Mouse (Mus musculus): Measurements from ENCODE around the gene Xdh. TPM values are rescaled to one million over a fixed set of nuclear protein-coding genes. Genes with fewer than 3 reads are reported as not detected.

Gene Xdh
- total and polyA plus RNA-seq, 2 experiments from 2014 or later, result 0.37 to 0.93 TPM

GRCm38 (mm10) chr17:73875674-73876073 lies 74.3 kb downstream of the Xdh start:
- no peak for TF ChIP-seq CTCF (IDR thresholded peaks at IDR 0.05; ENCODE audit: low read depth)
- 88% methylated on average over 7 of the region's 7 CpGs for WGBS
- Histone ChIP-seq H3K4me3 (ENCODE audit: low read length) (no peak overlapping the region), H3K36me3 (ENCODE audit: insufficient read depth, low read length) (no peaks in the 10 kb centered on the region), H3K4me2 (ENCODE audit: low read depth, low read length) (no peak overlapping the region), H3K9me3 (ENCODE audit: low read length) (no peaks in the 10 kb centered on the region), H3K27ac (no peak overlapping the region), H3K4me1 (ENCODE audit: insufficient read depth, low read length) (no peaks in the 10 kb centered on the region), H3K27me3 (ENCODE audit: insufficient read depth, low read length) (0 out of 2 replicates have a peak, but pooled peaks cover 3% of the 10 kb centered on the region), H3K9ac (replicated peaks; ENCODE audit: low read length) (no peak overlapping the region)
- ATAC-seq, result no peak
- no peak for DNase-seq (ENCODE audit: low spot score)

DNA sequence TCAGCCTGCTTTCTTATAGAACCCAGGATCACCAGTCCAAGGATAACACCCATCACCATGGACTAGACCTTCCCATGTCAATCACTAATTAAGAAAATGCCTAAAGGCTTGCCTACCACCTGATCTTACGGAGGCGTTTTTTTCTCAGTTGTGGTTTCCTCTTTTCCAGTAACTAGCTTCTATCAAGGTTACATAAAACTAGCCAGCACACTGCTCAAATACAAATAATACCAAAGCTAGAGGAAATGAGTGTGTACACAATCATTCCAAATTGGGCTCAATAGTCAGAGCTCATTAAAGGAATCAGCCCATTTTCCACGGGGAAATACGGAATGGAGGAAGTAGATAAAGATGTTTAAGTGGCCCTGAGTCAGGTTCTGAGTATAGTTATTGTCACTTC lies 74.7 kb downstream of the Xdh start:
- WGBS, result 89% methylated on average over 4 of the region's 4 CpGs
- Histone ChIP-seq H3K9me3 (ENCODE audit: low read length) (no peaks in the 10 kb centered on the region), H3K27me3 (ENCODE audit: insufficient read depth, low read length) (no peaks in the 10 kb centered on the region), H3K36me3 (ENCODE audit: insufficient read depth, low read length) (no peaks in the 10 kb centered on the region), H3K4me2 (ENCODE audit: low read depth, low read length) (no peak overlapping the region), H3K4me1 (ENCODE audit: insufficient read depth, low read length) (no peaks in the 10 kb centered on the region), H3K27ac (no peak overlapping the region), H3K9ac (replicated peaks; ENCODE audit: low read length) (no peak overlapping the region), H3K4me3 (ENCODE audit: low read length) (no peak overlapping the region)
- no peak for ATAC-seq
- no peak for DNase-seq (ENCODE audit: low spot score)
- TF ChIP-seq CTCF (IDR thresholded peaks at IDR 0.05; ENCODE audit: low read depth), result no peak

DNA sequence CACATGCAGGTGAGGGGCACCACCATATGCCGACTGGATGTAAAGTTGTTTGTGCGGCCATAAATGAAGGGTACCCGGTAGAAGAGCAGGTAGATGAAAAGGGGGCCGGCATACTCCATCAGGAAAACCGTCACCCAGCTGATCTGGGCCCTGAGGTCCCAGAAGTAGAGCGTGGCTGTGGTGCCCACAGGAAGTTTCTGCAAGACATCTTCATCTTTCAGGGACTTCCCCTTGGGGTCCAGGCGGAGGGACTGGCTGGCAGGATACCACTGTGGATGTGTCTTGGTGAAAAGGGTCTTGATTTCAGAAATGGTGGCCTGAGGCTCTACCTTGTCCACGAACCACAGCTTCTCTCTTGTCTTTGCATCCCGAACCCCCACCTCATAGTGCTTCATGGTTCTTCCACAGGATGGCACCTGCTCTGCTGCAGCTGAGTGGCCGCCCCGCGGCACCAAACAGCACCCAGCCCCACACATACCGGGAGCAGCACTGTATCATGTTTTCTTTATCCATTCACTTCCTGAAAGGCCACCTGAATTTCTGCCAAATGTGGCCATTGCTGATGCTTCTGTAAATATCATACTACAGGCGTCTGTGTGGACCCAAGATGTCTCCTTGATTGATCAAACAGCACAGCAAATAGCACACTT lies 78.9 kb downstream of the Xdh start:
- ATAC-seq (no peak), DNase-seq (ENCODE audit: low spot score) (no peak)
- Histone ChIP-seq H3K9me3 (ENCODE audit: low read length) (no peaks in the 10 kb centered on the region), H3K9ac (replicated peaks; ENCODE audit: low read length) (no peak overlapping the region), H3K27me3 (ENCODE audit: insufficient read depth, low read length) (no peaks in the 10 kb centered on the region), H3K4me3 (ENCODE audit: low read length) (no peak overlapping the region), H3K27ac (no peak overlapping the region), H3K4me1 (ENCODE audit: insufficient read depth, low read length) (no peaks in the 10 kb centered on the region), H3K36me3 (ENCODE audit: insufficient read depth, low read length) (no peaks in the 10 kb centered on the region), H3K4me2 (ENCODE audit: low read depth, low read length) (no peak overlapping the region)
- no peak for TF ChIP-seq CTCF (IDR thresholded peaks at IDR 0.05; ENCODE audit: low read depth)
- WGBS, result 92% methylated on average over 14 of the region's 14 CpGs

GRCm38 (mm10) chr17:73869008-73869685 lies 80.8 kb downstream of the Xdh start:
- Histone ChIP-seq H3K27me3 (ENCODE audit: insufficient read depth, low read length) (no peaks in the 10 kb centered on the region), H3K9ac (replicated peaks; ENCODE audit: low read length) (no peak overlapping the region), H3K36me3 (ENCODE audit: insufficient read depth, low read length) (no peaks in the 10 kb centered on the region), H3K4me2 (ENCODE audit: low read depth, low read length) (no peak overlapping the region), H3K4me3 (ENCODE audit: low read length) (no peak overlapping the region), H3K9me3 (ENCODE audit: low read length) (no peaks in the 10 kb centered on the region), H3K4me1 (ENCODE audit: insufficient read depth, low read length) (no peaks in the 10 kb centered on the region), H3K27ac (no peak overlapping the region)
- 88% methylated on average over 9 of the region's 9 CpGs for WGBS
- no peak for DNase-seq (ENCODE audit: low spot score)
- TF ChIP-seq CTCF (IDR thresholded peaks at IDR 0.05; ENCODE audit: low read depth), result no peak
- ATAC-seq, result no peak

GRCm38 (mm10) chr17:73853717-73854116 lies 96.3 kb downstream of the Xdh start:
- no peak for TF ChIP-seq CTCF (IDR thresholded peaks at IDR 0.05; ENCODE audit: low read depth)
- Histone ChIP-seq H3K4me3 (ENCODE audit: low read length) (no peak overlapping the region), H3K27me3 (ENCODE audit: insufficient read depth, low read length) (no peaks in the 10 kb centered on the region), H3K4me2 (ENCODE audit: low read depth, low read length) (no peak overlapping the region), H3K9ac (replicated peaks; ENCODE audit: low read length) (no peak overlapping the region), H3K9me3 (ENCODE audit: low read length) (no peaks in the 10 kb centered on the region), H3K27ac (no peak overlapping the region), H3K4me1 (ENCODE audit: insufficient read depth, low read length) (no peaks in the 10 kb centered on the region), H3K36me3 (ENCODE audit: insufficient read depth, low read length) (no peaks in the 10 kb centered on the region)
- 69% methylated on average over 4 of the region's 4 CpGs for WGBS
- no peak for DNase-seq (ENCODE audit: low spot score)
- no peak for ATAC-seq

- no peaks in the 10 kb centered on the region for H3K4me1 ChIP-seq (ENCODE audit: insufficient read depth, low read length)
- WGBS, result 86% methylated on average over 11 of the region's 11 CpGs
- H3K9me3 ChIP-seq (ENCODE audit: low read length), result no peaks in the 10 kb centered on the region
- DNase-seq (ENCODE audit: low spot score) (no peak), ATAC-seq (no peak)
- no peaks in the 10 kb centered on the region for H3K27me3 ChIP-seq (ENCODE audit: insufficient read depth, low read length)
- no peak overlapping the region for H3K4me3 ChIP-seq (ENCODE audit: low read length)
- H3K36me3 ChIP-seq (ENCODE audit: insufficient read depth, low read length), result no peaks in the 10 kb centered on the region
- H3K27ac ChIP-seq, result no peak overlapping the region
- no peak for TF ChIP-seq CTCF (IDR thresholded peaks at IDR 0.05; ENCODE audit: low read depth)
- H3K4me2 ChIP-seq (ENCODE audit: low read depth, low read length), result no peak overlapping the region
- H3K9ac ChIP-seq (replicated peaks; ENCODE audit: low read length), result no peak overlapping the region
These were observed 97.0 kb downstream of the Xdh start for GRCm38 (mm10) chr17:73853041-73853440.

DNA sequence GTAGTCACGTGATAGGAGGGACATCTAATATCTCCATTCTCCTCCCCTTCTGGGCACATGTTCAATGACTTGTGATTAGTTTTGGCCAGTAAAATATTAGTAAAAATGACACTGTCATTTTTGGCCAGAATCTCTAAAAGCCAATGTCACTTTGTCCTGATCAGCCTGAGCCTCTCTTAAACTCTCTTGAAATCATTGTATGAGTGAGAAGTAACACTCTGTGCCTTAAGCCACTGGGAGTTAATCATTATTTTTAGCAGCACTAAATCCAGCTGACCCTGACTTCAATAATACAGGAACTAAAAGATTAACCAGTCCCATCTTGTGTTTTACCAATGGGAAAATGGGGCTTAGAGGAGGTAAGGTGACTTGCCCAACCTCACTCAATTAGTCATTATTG lies 102.6 kb downstream of the Xdh start:
- TF ChIP-seq CTCF (IDR thresholded peaks at IDR 0.05; ENCODE audit: low read depth), result no peak
- Histone ChIP-seq H3K9me3 (ENCODE audit: low read length) (no peaks in the 10 kb centered on the region), H3K36me3 (ENCODE audit: insufficient read depth, low read length) (no peaks in the 10 kb centered on the region), H3K27ac (no peak overlapping the region), H3K27me3 (ENCODE audit: insufficient read depth, low read length) (no peaks in the 10 kb centered on the region), H3K4me3 (ENCODE audit: low read length) (no peak overlapping the region), H3K9ac (replicated peaks; ENCODE audit: low read length) (no peak overlapping the region), H3K4me2 (ENCODE audit: low read depth, low read length) (no peak overlapping the region), H3K4me1 (ENCODE audit: insufficient read depth, low read length) (no peaks in the 10 kb centered on the region)
- DNase-seq (ENCODE audit: low spot score) (no peak), ATAC-seq (no peak)
- WGBS, result 88% methylated on average over 1 of the region's 1 CpGs
